In the genomic region with DNA sequence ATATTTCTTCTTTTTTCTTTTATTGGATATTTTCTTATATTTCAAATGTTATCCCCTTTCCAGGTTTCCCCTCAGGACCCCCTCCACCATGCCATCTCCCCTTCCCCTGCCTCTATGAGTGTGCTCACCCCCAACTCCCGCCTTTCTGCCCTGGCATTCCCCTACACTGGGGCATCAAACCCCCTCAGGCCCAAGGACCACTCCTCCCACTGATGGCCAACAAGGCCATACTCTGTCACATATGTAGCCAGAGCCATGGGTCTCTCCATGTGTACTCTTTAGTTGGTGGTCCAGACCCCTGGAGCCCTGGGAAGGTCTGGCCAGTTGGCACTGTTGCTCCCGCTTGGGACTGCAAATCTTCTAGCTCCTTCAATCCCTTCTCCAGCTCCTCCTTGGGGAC, we compare ENCODE assay signal across 37 mouse cellular contexts. TPM values are rescaled to one million over a fixed set of nuclear protein-coding genes. Genes with fewer than 3 reads are reported as not detected.
"Had no signal": no experiment of that assay in that cellular context is flagged by ENCODE, and none has a peak within 500 bp of the region (broad histone marks: within the 10 kb centered on the region; RNA-seq: fewer than 3 reads in every experiment).

No protein-coding gene starts in this region.

- DNase-seq: gastrocnemius, postnatal 14 days; gastrocnemius, postnatal 36 days; heart, adult 18-20 months; heart, postnatal 10 days; heart, postnatal 36 days; kidney, adult 11 months; kidney, adult 2 months; kidney, adult 9 months; kidney, postnatal 14 days; kidney, postnatal 36 days; layer of hippocampus, adult 9-11 months; layer of hippocampus, postnatal 36 days; left cerebral cortex, postnatal 4 days; liver; liver, embryonic 13.5 days had no signal

- H3K27ac ChIP-seq: heart, embryonic 10.5 days; hindbrain, embryonic 13.5 days; hindbrain, embryonic 15.5 days; hindbrain, postnatal 0 days; intestine, embryonic 15.5 days; kidney, embryonic 15.5 days; kidney, postnatal 0 days; limb, embryonic 12.5 days; liver, embryonic 13.5 days; liver, embryonic 15.5 days had no signal

- H3K36me3 ChIP-seq: heart, embryonic 10.5 days; heart, embryonic 12.5 days; hindbrain, embryonic 13.5 days; hindbrain, embryonic 15.5 days; intestine, embryonic 15.5 days; kidney, embryonic 15.5 days; limb, embryonic 12.5 days; liver, embryonic 13.5 days; liver, embryonic 15.5 days had no signal

- H3K4me3 ChIP-seq: heart, embryonic 10.5 days; heart, embryonic 12.5 days; hindbrain, embryonic 13.5 days; hindbrain, embryonic 15.5 days; intestine, embryonic 15.5 days; kidney, embryonic 15.5 days; limb, embryonic 12.5 days; liver, embryonic 13.5 days; liver, embryonic 15.5 days had no signal

- ATAC-seq: hindbrain, postnatal 0 days; intestine, embryonic 15.5 days had no signal

- H3K9ac ChIP-seq: heart, embryonic 12.5 days; hindbrain, embryonic 13.5 days; hindbrain, embryonic 15.5 days; intestine, embryonic 15.5 days; kidney, embryonic 15.5 days; limb, embryonic 12.5 days; liver, embryonic 13.5 days; liver, embryonic 15.5 days had no signal

- H3K9me3 ChIP-seq: heart, embryonic 10.5 days; heart, embryonic 12.5 days; hindbrain, embryonic 13.5 days; hindbrain, embryonic 15.5 days; intestine, embryonic 15.5 days; kidney, embryonic 15.5 days; limb, embryonic 12.5 days; liver, embryonic 13.5 days; liver, embryonic 15.5 days had no signal

- H3K4me1 ChIP-seq: hindbrain, embryonic 13.5 days; hindbrain, embryonic 15.5 days; intestine, embryonic 15.5 days; kidney, embryonic 15.5 days; liver, embryonic 13.5 days; liver, embryonic 15.5 days had no signal

- H3K4me2 ChIP-seq: heart, embryonic 12.5 days; hindbrain, embryonic 13.5 days; hindbrain, embryonic 15.5 days; intestine, embryonic 15.5 days; kidney, embryonic 15.5 days; limb, embryonic 12.5 days; liver, embryonic 11.5 days; liver, embryonic 13.5 days; liver, embryonic 15.5 days had no signal

- H3K27me3 ChIP-seq: heart, embryonic 12.5 days; hindbrain, embryonic 13.5 days; hindbrain, embryonic 15.5 days; intestine, embryonic 15.5 days; kidney, embryonic 15.5 days; limb, embryonic 12.5 days; liver, embryonic 13.5 days; liver, embryonic 15.5 days had no signal

RNA-seq across cellular contexts. Expression of a gene that starts 5.0 kb away (rescaled TPM):
- total RNA-seq: gastrocnemius, adult 18-20 months; gastrocnemius, adult 8-10 months; gastrocnemius, postnatal 14 days; gastrocnemius, postnatal 36 days; heart, adult 8-10 months; heart, postnatal 10 days; heart, postnatal 36 days; hematopoietic stem cell, adult 5-6 weeks; hindbrain, postnatal 0 days; layer of hippocampus, postnatal 14 days; layer of hippocampus, postnatal 36 days had no signal
- polyA plus RNA-seq: heart, embryonic 10.5 days; hindbrain, embryonic 11.5 days; hindbrain, embryonic 13.5 days; hindbrain, postnatal 0 days; kidney, embryonic 15.5 days; kidney, postnatal 0 days; limb, embryonic 12.5 days; liver, embryonic 11.5 days; liver, embryonic 13.5 days had no signal

RNA-seq across cellular contexts. Expression of a gene that starts 37.1 kb away (rescaled TPM):
- total RNA-seq: gastrocnemius, adult 18-20 months; gastrocnemius, adult 8-10 months; gastrocnemius, postnatal 14 days; gastrocnemius, postnatal 36 days; heart, adult 18-20 months; heart, postnatal 10 days; heart, postnatal 36 days; hematopoietic stem cell, adult 5-6 weeks had no signal
- polyA plus RNA-seq: gonadal fat pad, adult 2 months; heart, embryonic 10.5 days; heart, embryonic 12.5 days; heart, embryonic 14.5 days; heart, embryonic 16.5 days; hindbrain, embryonic 11.5 days; hindbrain, embryonic 13.5 days; hindbrain, embryonic 15.5 days; intestine, embryonic 15.5 days; kidney, adult 2 months; kidney, embryonic 15.5 days; kidney, postnatal 0 days; large intestine, adult 2 months; limb, embryonic 12.5 days; limb, embryonic 14.5 days; liver, embryonic 11.5 days; liver, embryonic 13.5 days; liver, embryonic 15.5 days had no signal
